In the genomic region with DNA sequence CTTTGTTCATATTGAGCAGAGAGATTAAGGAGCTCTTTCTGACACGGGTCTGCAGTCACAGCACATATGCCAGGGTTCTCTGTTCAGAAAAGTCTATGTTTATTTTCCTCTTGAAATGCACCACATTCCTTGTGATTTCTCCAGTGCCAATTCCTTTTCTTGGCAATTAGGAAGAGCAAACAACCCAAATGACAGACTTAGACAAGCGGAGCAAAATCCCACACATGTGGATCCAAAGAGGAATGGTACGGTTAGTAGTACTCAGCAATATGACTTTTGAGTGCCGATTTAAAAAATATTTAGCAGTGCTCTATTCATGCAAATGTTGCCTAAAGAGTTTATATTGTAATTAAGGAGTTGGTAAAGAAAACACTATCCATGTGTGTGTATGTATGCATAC, we compare ENCODE assay signal across 23 mouse cellular contexts.
DNase-seq lines count a peak whose midpoint lies in the region; ATAC-seq and TF ChIP-seq lines count a peak whose summit lies in the region.
"Had no signal": no experiment of that assay in that cellular context is flagged by ENCODE, and none has a peak within 500 bp of the region (broad histone marks: within the 10 kb centered on the region; RNA-seq: fewer than 3 reads in every experiment).

No protein-coding gene starts in this region.

- no peak for TF ChIP-seq CTCF in lung, postnatal 0 days (IDR thresholded peaks at IDR 0.05)
- TF ChIP-seq CTCF in forebrain, postnatal 0 days (IDR thresholded peaks at IDR 0.05; ENCODE audit: low read depth): no peak
- TF ChIP-seq CTCF in hindbrain, postnatal 0 days (IDR thresholded peaks at IDR 0.05; ENCODE audit: low read depth): no peak

- no peak overlapping the region for H3K4me3 ChIP-seq in embryonic facial prominence, embryonic 13.5 days
- H3K4me3 ChIP-seq in embryonic facial prominence, embryonic 10.5 days: no peak overlapping the region
- no peak overlapping the region for H3K4me3 ChIP-seq in lung, postnatal 0 days (ENCODE audit: low read depth, low read length)
- H3K4me3 ChIP-seq in forebrain, postnatal 0 days (ENCODE audit: low read depth, low read length): no peak overlapping the region
- no peak overlapping the region for H3K4me3 ChIP-seq in hindbrain, postnatal 0 days (ENCODE audit: low read length)
- H3K4me3 ChIP-seq: heart, adult 2 months; heart, embryonic 13.5 days; hindbrain, embryonic 12.5 days; limb, embryonic 10.5 days; midbrain, embryonic 15.5 days; neural tube, embryonic 12.5 days had no signal

- DNase-seq in embryonic facial prominence, embryonic 10.5 days (ENCODE audit: low spot score): no peak
- DNase-seq in layer of hippocampus, adult 18-20 months (ENCODE audit: low spot score in 2 of 2): peak; percentile 21 to 57
- DNase-seq in layer of hippocampus, postnatal 36 days: no peak
- DNase-seq in lung, postnatal 0 days (ENCODE audit: low spot score): peak; percentile 12
- no peak for DNase-seq in lung, adult 18-20 months
- DNase-seq in forebrain, postnatal 0 days: peak; percentile 35
- DNase-seq in hindbrain, postnatal 0 days (ENCODE audit: low spot score): no peak
- DNase-seq: adrenal gland, postnatal 10 days; gastrocnemius, postnatal 36 days; kidney, adult 11 months; liver, postnatal 0 days; retina, postnatal 1 day; spleen, adult 18-20 months; thymus, postnatal 14 days had no signal

- 72% methylated on average over 4 of the region's 4 CpGs for WGBS in embryonic facial prominence, embryonic 13.5 days
- 87% methylated on average over 4 of the region's 4 CpGs for WGBS in embryonic facial prominence, embryonic 10.5 days
- WGBS in lung, postnatal 0 days: 45% methylated on average over 4 of the region's 4 CpGs
- WGBS in forebrain, postnatal 0 days: 56% methylated on average over 4 of the region's 4 CpGs
- WGBS in hindbrain, postnatal 0 days: 88% methylated on average over 4 of the region's 4 CpGs

- no peak overlapping the region for H3K9ac ChIP-seq in embryonic facial prominence, embryonic 13.5 days
- no peak overlapping the region for H3K9ac ChIP-seq in lung, postnatal 0 days (replicated peaks; ENCODE audit: low read depth)
- H3K9ac ChIP-seq in forebrain, postnatal 0 days: no peak overlapping the region
- no peak overlapping the region for H3K9ac ChIP-seq in hindbrain, postnatal 0 days (replicated peaks; ENCODE audit: low read length)
- H3K9ac ChIP-seq: heart, embryonic 13.5 days; hindbrain, embryonic 12.5 days; liver, postnatal 0 days; midbrain, embryonic 15.5 days; neural tube, embryonic 12.5 days had no signal

- H3K9me3 ChIP-seq in embryonic facial prominence, embryonic 13.5 days: no peaks in the 10 kb centered on the region
- no peaks in the 10 kb centered on the region for H3K9me3 ChIP-seq in embryonic facial prominence, embryonic 10.5 days
- H3K9me3 ChIP-seq in lung, postnatal 0 days (ENCODE audit: low read length): no peaks in the 10 kb centered on the region
- no peaks in the 10 kb centered on the region for H3K9me3 ChIP-seq in forebrain, postnatal 0 days (ENCODE audit: low read length)
- no peaks in the 10 kb centered on the region for H3K9me3 ChIP-seq in hindbrain, postnatal 0 days (ENCODE audit: low read length)
- H3K9me3 ChIP-seq: heart, embryonic 13.5 days; hindbrain, embryonic 12.5 days; limb, embryonic 10.5 days; midbrain, embryonic 15.5 days; neural tube, embryonic 12.5 days had no signal

- H3K4me1 ChIP-seq in embryonic facial prominence, embryonic 13.5 days: no peaks in the 10 kb centered on the region
- no peaks in the 10 kb centered on the region for H3K4me1 ChIP-seq in embryonic facial prominence, embryonic 10.5 days
- peaks cover 7% of the 10 kb centered on the region; the same call in 1 of the 2 replicates for H3K4me1 ChIP-seq in lung, postnatal 0 days (ENCODE audit: insufficient read depth, low read depth, low read length)
- no peaks in the 10 kb centered on the region for H3K4me1 ChIP-seq in forebrain, postnatal 0 days (ENCODE audit: insufficient read depth)
- H3K4me1 ChIP-seq in hindbrain, postnatal 0 days (ENCODE audit: insufficient read depth, low read length): no peaks in the 10 kb centered on the region
- H3K4me1 ChIP-seq: heart, embryonic 13.5 days; hindbrain, embryonic 12.5 days; limb, embryonic 10.5 days; midbrain, embryonic 15.5 days; neural tube, embryonic 12.5 days had no signal

- no peak for ATAC-seq in embryonic facial prominence, embryonic 13.5 days (ENCODE audit: insufficient number of reproducible peaks, insufficient read depth, low FRiP score, low TSS enrichment, low read depth)
- ATAC-seq in lung, postnatal 0 days: no peak; the same call in 1 of the 2 replicates
- peak; percentile 34 for ATAC-seq in forebrain, postnatal 0 days
- no peak for ATAC-seq in hindbrain, postnatal 0 days
- ATAC-seq: liver, postnatal 0 days had no signal

- no peak for TF ChIP-seq EP300 in lung, postnatal 0 days (IDR thresholded peaks at IDR 0.05)

- H3K4me2 ChIP-seq in embryonic facial prominence, embryonic 13.5 days: no peak overlapping the region
- no peak overlapping the region for H3K4me2 ChIP-seq in lung, postnatal 0 days (replicated peaks; ENCODE audit: low read depth, low read length)
- no peak overlapping the region for H3K4me2 ChIP-seq in forebrain, postnatal 0 days (ENCODE audit: low read depth)
- no peak overlapping the region for H3K4me2 ChIP-seq in hindbrain, postnatal 0 days (ENCODE audit: low read depth, low read length)
- H3K4me2 ChIP-seq: heart, embryonic 13.5 days; hindbrain, embryonic 12.5 days; liver, embryonic 11.5 days; midbrain, embryonic 15.5 days; neural tube, embryonic 12.5 days had no signal

- H3K27me3 ChIP-seq in embryonic facial prominence, embryonic 13.5 days: no peaks in the 10 kb centered on the region
- H3K27me3 ChIP-seq in embryonic facial prominence, embryonic 10.5 days (replicated peaks; ENCODE audit: low read depth, poor library complexity, severe bottlenecking): no peaks in the 10 kb centered on the region
- no peaks in the 10 kb centered on the region for H3K27me3 ChIP-seq in lung, postnatal 0 days (replicated peaks; ENCODE audit: insufficient read depth, low read length)
- H3K27me3 ChIP-seq in forebrain, postnatal 0 days (ENCODE audit: insufficient read depth, low read length): no peaks in the 10 kb centered on the region
- no peaks in the 10 kb centered on the region for H3K27me3 ChIP-seq in hindbrain, postnatal 0 days (ENCODE audit: insufficient read depth, low read length)
- H3K27me3 ChIP-seq: heart, embryonic 13.5 days; hindbrain, embryonic 12.5 days; midbrain, embryonic 15.5 days; neural tube, embryonic 12.5 days had no signal

- 0 out of 2 replicates have a peak overlapping the region, but pooled peaks have one; percentile 7 for H3K27ac ChIP-seq in embryonic facial prominence, embryonic 13.5 days
- H3K27ac ChIP-seq in embryonic facial prominence, embryonic 10.5 days (replicated peaks): no peak overlapping the region
- no peak overlapping the region for H3K27ac ChIP-seq in lung, postnatal 0 days (ENCODE audit: low read length)
- peak overlapping the region; percentile 67 for H3K27ac ChIP-seq in forebrain, postnatal 0 days (ENCODE audit: low read depth, low read length)
- H3K27ac ChIP-seq in hindbrain, postnatal 0 days: no peak overlapping the region
- H3K27ac ChIP-seq: heart, adult 2 months; heart, embryonic 13.5 days; hindbrain, embryonic 12.5 days; limb, embryonic 10.5 days; macrophage; midbrain, embryonic 15.5 days; neural tube, embryonic 12.5 days had no signal

- H3K36me3 ChIP-seq in embryonic facial prominence, embryonic 13.5 days: no peaks in the 10 kb centered on the region
- no peaks in the 10 kb centered on the region for H3K36me3 ChIP-seq in embryonic facial prominence, embryonic 10.5 days (replicated peaks)
- no peaks in the 10 kb centered on the region for H3K36me3 ChIP-seq in lung, postnatal 0 days (ENCODE audit: insufficient read depth, low read length)
- no peaks in the 10 kb centered on the region for H3K36me3 ChIP-seq in forebrain, postnatal 0 days (ENCODE audit: insufficient read depth)
- H3K36me3 ChIP-seq in hindbrain, postnatal 0 days (ENCODE audit: insufficient read depth, low read length): no peaks in the 10 kb centered on the region
- H3K36me3 ChIP-seq: heart, embryonic 13.5 days; hindbrain, embryonic 12.5 days; limb, embryonic 10.5 days; midbrain, embryonic 15.5 days; neural tube, embryonic 12.5 days had no signal

Comparison
In these comparisons a context has a peak if more than half of its experiments do, and no peak if none do; other contexts are left out.
1. H3K27ac ChIP-seq: peak in embryonic facial prominence, embryonic 13.5 days (single experiment) and forebrain, postnatal 0 days (single experiment); none in embryonic facial prominence, embryonic 10.5 days (single experiment), lung, postnatal 0 days (single experiment) and hindbrain, postnatal 0 days (single experiment).
2. DNase-seq: peak in layer of hippocampus, adult 18-20 months (2 of 2), lung, postnatal 0 days (single experiment) and forebrain, postnatal 0 days (single experiment); none in embryonic facial prominence, embryonic 10.5 days (single experiment), layer of hippocampus, postnatal 36 days (0 of 2), lung, adult 18-20 months (0 of 2) and hindbrain, postnatal 0 days (single experiment).